Mouse (Mus musculus): ENCODE results near the gene Asic2. TPM values are rescaled to one million over a fixed set of nuclear protein-coding genes. Genes with fewer than 3 reads are reported as not detected.

The Asic2 gene
- polyA plus RNA-seq, 1 experiment from 2014 or later: 0.21 TPM

- no peaks in the 10 kb centered on the region for H3K36me3 ChIP-seq (ENCODE audit: control insufficient read depth, insufficient read depth, low read length)
- H3K4me1 ChIP-seq (ENCODE audit: control insufficient read depth, insufficient read depth, low read length): no peaks in the 10 kb centered on the region
- H3K27me3 ChIP-seq (ENCODE audit: control insufficient read depth, insufficient read depth, low read length): no peaks in the 10 kb centered on the region
- H3K9ac ChIP-seq (ENCODE audit: low read depth, low read length): no peak overlapping the region
- no peak for ATAC-seq (replicated peaks; ENCODE audit: insufficient number of reproducible peaks, low FRiP score, low TSS enrichment)
- H3K27ac ChIP-seq (ENCODE audit: low read depth, low read length): no peak overlapping the region
- no peaks in the 10 kb centered on the region for H3K9me3 ChIP-seq (replicated peaks; ENCODE audit: control insufficient read depth, low read length)
- no peak overlapping the region for H3K4me2 ChIP-seq
- no peak overlapping the region for H3K4me3 ChIP-seq (ENCODE audit: low read depth, low read length)
- 42% methylated on average over 4 of the region's 4 CpGs for WGBS (ENCODE audit: insufficient replicate concordance)
Observed at GRCm38 (mm10) chr11:81205471-81205870, 762.8 kb downstream of the Asic2 start.

- Histone ChIP-seq H3K4me1 (ENCODE audit: control insufficient read depth, insufficient read depth, low read length) (no peaks in the 10 kb centered on the region), H3K4me2 (no peak overlapping the region), H3K9ac (ENCODE audit: low read depth, low read length) (no peak overlapping the region), H3K36me3 (ENCODE audit: control insufficient read depth, insufficient read depth, low read length) (no peaks in the 10 kb centered on the region), H3K27ac (ENCODE audit: low read depth, low read length) (no peak overlapping the region), H3K27me3 (ENCODE audit: control insufficient read depth, insufficient read depth, low read length) (no peaks in the 10 kb centered on the region), H3K4me3 (ENCODE audit: low read depth, low read length) (no peak overlapping the region), H3K9me3 (replicated peaks; ENCODE audit: control insufficient read depth, low read length) (no peaks in the 10 kb centered on the region)
- no peak for ATAC-seq (replicated peaks; ENCODE audit: insufficient number of reproducible peaks, low FRiP score, low TSS enrichment)
- WGBS (ENCODE audit: insufficient replicate concordance): 61% methylated on average over 5 of the region's 5 CpGs
Observed at GRCm38 (mm10) chr11:81202578-81202977, 765.7 kb downstream of the Asic2 start.

- no peak overlapping the region for H3K9ac ChIP-seq (ENCODE audit: low read depth, low read length)
- ATAC-seq (replicated peaks; ENCODE audit: insufficient number of reproducible peaks, low FRiP score, low TSS enrichment): no peak
- no peak overlapping the region for H3K27ac ChIP-seq (ENCODE audit: low read depth, low read length)
- H3K27me3 ChIP-seq (ENCODE audit: control insufficient read depth, insufficient read depth, low read length): no peaks in the 10 kb centered on the region
- H3K36me3 ChIP-seq (ENCODE audit: control insufficient read depth, insufficient read depth, low read length): no peaks in the 10 kb centered on the region
- no peaks in the 10 kb centered on the region for H3K4me1 ChIP-seq (ENCODE audit: control insufficient read depth, insufficient read depth, low read length)
- H3K9me3 ChIP-seq (replicated peaks; ENCODE audit: control insufficient read depth, low read length): no peaks in the 10 kb centered on the region
- H3K4me2 ChIP-seq: no peak overlapping the region
- H3K4me3 ChIP-seq (ENCODE audit: low read depth, low read length): no peak overlapping the region
- WGBS (ENCODE audit: insufficient replicate concordance): 49% methylated on average over 4 of the region's 4 CpGs
Observed at GRCm38 (mm10) chr11:81193856-81194255, 774.4 kb downstream of the Asic2 start.

GRCm38 (mm10) chr11:81192155-81192554 is 776.1 kb downstream of the Asic2 start:
- no peaks in the 10 kb centered on the region for H3K27me3 ChIP-seq (ENCODE audit: control insufficient read depth, insufficient read depth, low read length)
- no peak overlapping the region for H3K9ac ChIP-seq (ENCODE audit: low read depth, low read length)
- no peak overlapping the region for H3K4me2 ChIP-seq
- H3K36me3 ChIP-seq (ENCODE audit: control insufficient read depth, insufficient read depth, low read length): no peaks in the 10 kb centered on the region
- no peak overlapping the region for H3K27ac ChIP-seq (ENCODE audit: low read depth, low read length)
- no peak for ATAC-seq (replicated peaks; ENCODE audit: insufficient number of reproducible peaks, low FRiP score, low TSS enrichment)
- H3K9me3 ChIP-seq (replicated peaks; ENCODE audit: control insufficient read depth, low read length): no peaks in the 10 kb centered on the region
- 78% methylated on average over 4 of the region's 4 CpGs for WGBS (ENCODE audit: insufficient replicate concordance)
- H3K4me1 ChIP-seq (ENCODE audit: control insufficient read depth, insufficient read depth, low read length): no peaks in the 10 kb centered on the region
- no peak overlapping the region for H3K4me3 ChIP-seq (ENCODE audit: low read depth, low read length)

DNA sequence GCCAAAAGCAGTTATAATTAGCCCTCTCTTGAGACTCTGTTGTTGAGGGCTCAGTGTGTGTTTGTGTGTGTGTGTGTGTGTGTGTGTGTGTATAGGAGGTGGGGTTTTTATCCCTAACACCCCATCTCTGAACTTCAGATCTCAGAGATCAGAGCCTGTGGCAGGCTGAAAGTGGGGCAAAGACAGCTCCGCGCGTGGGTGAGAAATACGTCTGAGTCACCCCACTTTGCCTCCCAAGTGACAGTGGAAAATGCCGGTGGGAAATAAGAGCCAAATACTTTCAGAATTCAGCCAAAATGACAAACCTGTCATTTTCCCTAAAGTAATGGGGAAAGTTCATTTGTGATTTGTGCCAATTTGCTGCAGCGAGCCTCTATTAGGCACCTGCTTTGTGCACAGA is 779.2 kb downstream of the Asic2 start:
- Histone ChIP-seq H3K4me2 (no peak overlapping the region), H3K27ac (ENCODE audit: low read depth, low read length) (no peak overlapping the region), H3K36me3 (ENCODE audit: control insufficient read depth, insufficient read depth, low read length) (no peaks in the 10 kb centered on the region), H3K9ac (ENCODE audit: low read depth, low read length) (no peak overlapping the region), H3K4me3 (ENCODE audit: low read depth, low read length) (no peak overlapping the region), H3K9me3 (replicated peaks; ENCODE audit: control insufficient read depth, low read length) (no peaks in the 10 kb centered on the region), H3K27me3 (ENCODE audit: control insufficient read depth, insufficient read depth, low read length) (no peaks in the 10 kb centered on the region), H3K4me1 (ENCODE audit: control insufficient read depth, insufficient read depth, low read length) (no peaks in the 10 kb centered on the region)
- WGBS (ENCODE audit: insufficient replicate concordance): 88% methylated on average over 6 of the region's 6 CpGs
- no peak for ATAC-seq (replicated peaks; ENCODE audit: insufficient number of reproducible peaks, low FRiP score, low TSS enrichment)

DNA sequence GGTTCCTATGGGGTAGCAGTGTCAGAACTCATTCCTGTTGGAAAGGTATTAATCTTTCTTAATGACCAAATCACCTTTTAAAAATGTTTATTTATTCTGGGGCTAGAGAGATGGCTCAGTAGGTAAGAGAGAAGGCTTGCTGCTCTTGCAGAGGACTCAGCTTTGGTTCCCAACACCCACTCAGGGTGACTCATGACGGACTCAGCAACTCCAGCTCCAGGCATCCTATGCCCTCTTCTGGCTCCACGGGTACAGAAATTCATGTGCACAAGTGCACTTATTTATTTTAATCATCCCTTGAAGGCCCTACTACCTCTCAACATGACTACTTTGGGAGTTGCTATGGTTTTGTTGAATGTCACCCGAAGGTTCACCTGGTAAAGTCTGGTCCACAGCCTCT is 780.4 kb downstream of the Asic2 start:
- Histone ChIP-seq H3K9ac (ENCODE audit: low read depth, low read length) (no peak overlapping the region), H3K27ac (ENCODE audit: low read depth, low read length) (no peak overlapping the region), H3K4me3 (ENCODE audit: low read depth, low read length) (no peak overlapping the region), H3K27me3 (ENCODE audit: control insufficient read depth, insufficient read depth, low read length) (no peaks in the 10 kb centered on the region), H3K36me3 (ENCODE audit: control insufficient read depth, insufficient read depth, low read length) (no peaks in the 10 kb centered on the region), H3K4me1 (ENCODE audit: control insufficient read depth, insufficient read depth, low read length) (no peaks in the 10 kb centered on the region), H3K9me3 (replicated peaks; ENCODE audit: control insufficient read depth, low read length) (no peaks in the 10 kb centered on the region), H3K4me2 (no peak overlapping the region)
- no peak for ATAC-seq (replicated peaks; ENCODE audit: insufficient number of reproducible peaks, low FRiP score, low TSS enrichment)
- 76% methylated on average over 3 of the region's 3 CpGs for WGBS (ENCODE audit: insufficient replicate concordance)

DNA sequence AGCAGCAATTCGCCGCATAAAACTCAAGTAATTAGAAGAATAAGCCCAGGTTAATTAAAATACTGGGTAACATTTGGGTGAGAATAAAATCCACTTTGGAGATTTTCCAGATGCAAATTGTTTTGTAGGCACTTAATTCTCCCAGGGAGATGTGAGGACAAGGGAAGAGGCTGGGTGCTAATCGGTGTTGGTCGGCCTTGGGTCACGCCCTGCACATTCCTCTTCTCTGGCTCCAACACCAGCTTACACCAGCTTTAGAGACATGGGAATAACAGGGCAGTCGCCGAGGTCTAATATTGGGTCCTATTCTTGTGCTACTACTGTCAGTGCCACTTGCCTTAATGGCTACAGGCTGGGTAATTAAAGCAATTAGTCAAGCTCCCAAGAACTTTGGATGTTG is 783.5 kb downstream of the Asic2 start:
- WGBS (ENCODE audit: insufficient replicate concordance): 72% methylated on average over 7 of the region's 7 CpGs

DNA sequence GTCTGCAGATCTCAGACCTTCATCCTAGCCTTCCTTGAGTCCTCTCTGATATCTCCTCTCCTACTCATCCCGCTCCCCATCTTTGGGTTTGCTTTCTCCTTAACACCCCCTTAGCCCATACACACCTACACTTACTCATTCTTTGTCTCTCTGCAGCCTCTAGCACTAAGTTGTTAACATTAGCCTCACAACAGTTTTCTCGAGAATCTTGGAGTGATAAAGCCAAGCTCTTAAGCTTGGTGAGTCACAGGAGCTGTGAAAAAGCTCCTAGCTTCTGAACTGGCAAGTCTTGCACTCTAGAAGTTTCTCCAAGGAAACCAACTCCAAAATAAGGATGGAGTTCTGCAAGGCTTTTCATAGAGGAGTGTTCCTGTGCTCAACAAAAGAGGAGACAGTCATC is 803.4 kb downstream of the Asic2 start:
- no peak overlapping the region for H3K9ac ChIP-seq (ENCODE audit: low read depth, low read length)
- H3K4me2 ChIP-seq: no peak overlapping the region
- H3K9me3 ChIP-seq (replicated peaks; ENCODE audit: control insufficient read depth, low read length): no peaks in the 10 kb centered on the region; the same call in 1 of the 2 replicates
- no peaks in the 10 kb centered on the region for H3K4me1 ChIP-seq (ENCODE audit: control insufficient read depth, insufficient read depth, low read length)
- H3K27me3 ChIP-seq (ENCODE audit: control insufficient read depth, insufficient read depth, low read length): no peaks in the 10 kb centered on the region
- ATAC-seq (replicated peaks; ENCODE audit: insufficient number of reproducible peaks, low FRiP score, low TSS enrichment): no peak
- H3K4me3 ChIP-seq (ENCODE audit: low read depth, low read length): no peak overlapping the region
- H3K36me3 ChIP-seq (ENCODE audit: control insufficient read depth, insufficient read depth, low read length): no peaks in the 10 kb centered on the region
- 62% methylated on average over 2 of the region's 2 CpGs for WGBS (ENCODE audit: insufficient replicate concordance)
- no peak overlapping the region for H3K27ac ChIP-seq (ENCODE audit: low read depth, low read length)

More for the DNA sequence above, 783.5 kb downstream of the Asic2 start:
- H3K27me3 ChIP-seq (ENCODE audit: control insufficient read depth, insufficient read depth, low read length): no peaks in the 10 kb centered on the region
- no peaks in the 10 kb centered on the region for H3K4me1 ChIP-seq (ENCODE audit: control insufficient read depth, insufficient read depth, low read length)
- no peak overlapping the region for H3K27ac ChIP-seq (ENCODE audit: low read depth, low read length)
- H3K36me3 ChIP-seq (ENCODE audit: control insufficient read depth, insufficient read depth, low read length): no peaks in the 10 kb centered on the region
- H3K4me3 ChIP-seq (ENCODE audit: low read depth, low read length): no peak overlapping the region
- no peak overlapping the region for H3K9ac ChIP-seq (ENCODE audit: low read depth, low read length)
- no peak overlapping the region for H3K4me2 ChIP-seq
- no peak for ATAC-seq (replicated peaks; ENCODE audit: insufficient number of reproducible peaks, low FRiP score, low TSS enrichment)
- H3K9me3 ChIP-seq (replicated peaks; ENCODE audit: control insufficient read depth, low read length): no peaks in the 10 kb centered on the region

DNA sequence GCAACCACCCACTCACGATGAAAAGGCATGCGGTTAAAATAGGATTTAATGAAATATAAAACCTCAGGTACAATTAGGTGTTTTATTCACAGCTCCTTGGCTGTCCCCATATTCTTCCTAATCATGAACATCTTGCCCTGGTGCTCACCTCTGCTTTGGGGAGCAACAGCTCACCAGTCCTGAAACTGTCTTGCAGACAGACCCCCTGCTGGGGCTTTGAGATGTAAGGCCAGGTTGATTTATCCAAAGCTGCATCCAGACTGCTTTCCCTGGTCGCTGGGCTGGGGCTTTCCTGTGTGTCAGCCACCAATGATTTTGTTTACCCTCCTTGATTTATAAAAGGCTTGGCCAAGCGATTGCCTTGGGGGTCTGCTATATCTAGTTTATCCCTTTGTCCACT is 805.2 kb downstream of the Asic2 start:
- H3K27me3 ChIP-seq (ENCODE audit: control insufficient read depth, insufficient read depth, low read length): no peaks in the 10 kb centered on the region
- H3K27ac ChIP-seq (ENCODE audit: low read depth, low read length): no peak overlapping the region
- no peak overlapping the region for H3K4me3 ChIP-seq (ENCODE audit: low read depth, low read length)
- no peak overlapping the region for H3K9ac ChIP-seq (ENCODE audit: low read depth, low read length)
- 61% methylated on average over 4 of the region's 4 CpGs for WGBS (ENCODE audit: insufficient replicate concordance)
- no peak for ATAC-seq (replicated peaks; ENCODE audit: insufficient number of reproducible peaks, low FRiP score, low TSS enrichment)
- no peaks in the 10 kb centered on the region for H3K4me1 ChIP-seq (ENCODE audit: control insufficient read depth, insufficient read depth, low read length)
- H3K9me3 ChIP-seq (replicated peaks; ENCODE audit: control insufficient read depth, low read length): no peaks in the 10 kb centered on the region; the same call in 1 of the 2 replicates
- no peak overlapping the region for H3K4me2 ChIP-seq
- no peaks in the 10 kb centered on the region for H3K36me3 ChIP-seq (ENCODE audit: control insufficient read depth, insufficient read depth, low read length)

Measured in heart, embryonic 11.5 days (tissue).